Mouse (Mus musculus): Measurements from ENCODE around the gene Colgalt2.
A peak's percentile ranks its signal among the peaks of the same experiment; 100 is the strongest.
"Not testable (repeated sequence)": the region's sequence is repeated elsewhere in the genome, so short reads cannot be mapped to it uniquely, and the experiment has no call there.

The Colgalt2 gene

GRCm38 (mm10) chr1:152422295-152422694, 22.7 kb downstream of the Colgalt2 start:
- DNase-seq: no peak

DNA sequence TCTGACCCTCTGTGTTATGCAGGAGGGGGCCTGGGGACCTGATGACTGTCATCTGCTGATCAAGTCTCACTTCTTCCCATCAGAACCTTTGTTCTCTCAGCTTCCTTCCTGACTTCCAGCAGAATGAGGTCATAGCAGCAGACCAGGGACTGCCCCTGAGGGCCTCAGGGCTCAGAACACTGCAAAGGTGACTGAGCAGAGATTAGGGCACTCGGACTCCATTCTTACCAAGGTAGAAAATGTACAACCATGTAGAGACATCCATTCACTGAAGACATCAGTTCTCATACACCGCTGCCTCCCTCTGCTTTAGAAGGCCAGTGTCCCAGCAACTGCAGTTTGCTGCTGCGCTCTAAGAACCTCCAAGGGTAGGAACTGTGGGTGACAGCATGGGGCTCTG, 23.4 kb downstream of the Colgalt2 start:
- no peak for DNase-seq

GRCm38 (mm10) chr1:152427912-152428581, 28.4 kb downstream of the Colgalt2 start:
- DNase-seq: no peak

- no peak for DNase-seq
Measured at GRCm38 (mm10) chr1:152429805-152430204, 30.2 kb downstream of the Colgalt2 start.

- no peak for DNase-seq
Measured at GRCm38 (mm10) chr1:152434166-152434565, 34.5 kb downstream of the Colgalt2 start.

GRCm38 (mm10) chr1:152437518-152437917, 37.9 kb downstream of the Colgalt2 start:
- not testable (repeated sequence) for DNase-seq

DNA sequence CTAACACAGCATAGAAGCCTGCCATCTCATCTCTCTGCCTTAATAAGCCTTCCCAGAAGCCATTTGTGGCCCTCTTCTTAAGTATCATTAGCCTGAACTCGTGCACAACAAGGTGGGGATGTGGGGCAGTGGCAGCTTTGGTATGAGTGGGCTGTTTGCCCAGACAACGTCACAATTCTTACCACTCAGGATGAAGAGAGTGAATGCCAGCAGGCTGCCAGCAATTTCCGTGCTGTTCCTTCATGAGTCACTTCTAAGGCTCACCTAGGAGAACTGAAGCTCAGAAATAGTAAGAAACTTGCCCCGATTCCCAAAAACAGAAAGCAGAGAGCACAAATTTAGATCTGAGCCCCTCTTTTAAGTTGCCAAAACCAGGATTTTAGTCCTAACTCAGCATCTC, 39.8 kb downstream of the Colgalt2 start:
- no peak for DNase-seq

DNA sequence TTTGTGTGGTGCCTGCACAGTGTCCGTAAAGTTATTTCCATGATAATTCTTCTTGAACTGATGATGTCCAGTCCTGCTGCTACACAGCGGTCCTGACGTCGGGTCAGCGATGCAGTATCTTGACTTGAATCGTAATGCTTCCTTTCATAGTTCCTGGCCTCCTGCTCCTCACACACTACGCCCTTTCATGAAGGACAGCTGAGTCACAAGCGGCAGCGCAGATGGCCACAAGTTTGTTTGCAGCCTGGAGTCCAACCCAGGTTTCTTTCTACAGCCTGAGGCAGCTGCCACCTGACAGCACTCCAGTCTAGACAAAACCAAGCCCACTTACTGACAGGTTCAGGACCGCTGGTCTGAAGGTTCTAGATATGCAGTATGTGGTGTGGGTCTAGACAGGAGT, 40.2 kb downstream of the Colgalt2 start:
- DNase-seq: peak; percentile 11

DNA sequence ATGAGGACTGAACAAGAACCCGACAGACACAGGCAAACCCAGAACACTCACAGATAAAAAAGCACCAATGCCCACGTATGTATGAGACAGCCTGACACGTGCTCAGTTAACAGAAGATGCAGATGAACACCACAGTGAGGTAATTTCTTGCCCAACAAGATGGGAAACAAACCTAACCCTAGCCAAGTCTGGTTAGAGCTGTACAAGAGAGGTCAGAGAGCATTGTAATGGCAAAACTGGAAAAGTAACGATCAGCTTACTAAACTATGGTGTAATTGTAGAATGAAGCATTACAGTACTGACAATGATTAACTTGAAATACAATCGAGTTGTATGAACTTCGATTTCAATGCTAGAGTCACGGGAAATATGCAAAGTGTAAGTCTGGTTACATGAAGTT, 45.0 kb downstream of the Colgalt2 start:
- no peak for DNase-seq

DNA sequence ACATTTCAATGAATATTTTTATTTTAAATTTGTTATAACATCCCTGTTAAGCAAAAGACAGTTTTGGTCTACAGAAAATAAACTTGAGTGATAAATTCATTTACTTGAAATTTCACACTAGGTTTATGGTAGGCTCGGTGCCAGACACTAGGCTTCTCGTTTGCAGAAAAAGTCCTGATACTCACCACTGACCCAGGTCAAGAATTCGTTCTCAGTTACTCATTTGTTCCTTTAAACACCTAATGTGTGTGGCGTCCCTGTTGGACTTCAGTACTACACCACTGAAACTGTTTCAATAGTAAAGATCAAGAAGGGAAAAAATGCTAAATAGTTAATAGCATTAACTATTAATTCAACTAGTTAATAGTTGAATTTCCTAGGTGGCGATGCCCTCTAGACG, 46.3 kb downstream of the Colgalt2 start:
- no peak for DNase-seq

GRCm38 (mm10) chr1:152454536-152454935, 54.9 kb downstream of the Colgalt2 start:
- DNase-seq: no peak

DNA sequence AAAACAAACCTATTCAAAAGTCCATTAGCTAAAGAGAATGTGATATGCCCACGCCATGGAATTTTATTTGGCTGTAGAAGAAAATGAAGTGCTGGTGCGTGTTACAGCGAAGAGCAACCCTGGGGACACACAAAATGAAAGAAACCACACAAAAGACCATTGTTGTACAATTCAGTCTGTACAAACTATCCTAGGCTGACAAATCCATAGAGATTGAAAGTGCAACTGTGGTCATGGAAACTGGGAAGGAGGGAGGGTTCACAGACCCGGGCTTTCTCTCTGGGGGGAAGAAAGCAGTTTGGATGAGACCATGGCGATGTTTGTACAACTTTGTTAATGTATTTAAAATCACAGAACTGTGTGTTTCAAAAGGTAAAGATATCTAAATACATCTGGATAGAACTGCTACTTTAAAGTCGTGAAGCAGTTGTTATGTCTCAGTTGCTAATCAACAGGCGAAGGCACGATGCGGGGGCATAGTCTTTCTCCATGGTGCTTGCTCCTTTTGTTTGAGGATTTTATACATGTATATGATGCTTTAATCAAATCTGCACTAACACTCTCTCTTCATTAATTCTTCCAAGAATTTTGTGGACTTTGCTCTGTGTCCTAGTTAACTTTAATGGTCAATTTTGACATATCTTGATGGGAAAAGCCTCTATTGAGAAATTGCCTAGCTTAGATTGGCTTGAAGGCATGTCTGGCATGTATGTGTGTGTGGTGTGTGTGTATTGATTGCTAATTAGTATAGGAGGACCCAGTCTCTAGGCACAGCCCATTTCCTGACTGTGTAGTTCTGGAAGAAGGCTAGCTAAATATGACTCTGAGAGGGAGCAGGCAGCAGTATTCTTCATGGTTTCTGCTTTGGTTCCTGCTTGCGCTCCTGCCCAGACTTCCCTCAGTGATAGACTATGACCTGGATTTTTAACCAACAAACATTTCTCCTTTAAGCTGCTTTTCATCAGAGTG, 55.9 kb downstream of the Colgalt2 start:
- DNase-seq: no peak

DNA sequence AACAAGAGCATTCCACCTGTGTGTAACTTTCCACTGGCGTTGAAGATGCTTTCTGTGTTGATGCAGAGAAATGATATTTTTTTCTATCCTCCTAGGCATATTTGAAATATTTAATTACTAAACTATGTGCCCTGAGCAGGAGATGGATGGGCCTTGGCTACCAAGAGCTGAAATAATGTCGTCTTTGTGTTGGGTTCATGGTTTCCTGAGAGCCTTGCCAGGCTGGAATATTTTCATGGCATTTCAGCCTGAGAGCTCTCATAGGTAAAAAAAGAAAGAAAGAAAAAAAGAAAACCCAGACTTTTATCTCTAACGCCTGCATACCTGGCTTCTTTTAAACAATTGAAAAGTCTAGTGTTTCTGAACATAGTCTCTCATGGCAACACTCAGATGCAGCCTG, 56.6 kb downstream of the Colgalt2 start:
- DNase-seq: no peak

DNA sequence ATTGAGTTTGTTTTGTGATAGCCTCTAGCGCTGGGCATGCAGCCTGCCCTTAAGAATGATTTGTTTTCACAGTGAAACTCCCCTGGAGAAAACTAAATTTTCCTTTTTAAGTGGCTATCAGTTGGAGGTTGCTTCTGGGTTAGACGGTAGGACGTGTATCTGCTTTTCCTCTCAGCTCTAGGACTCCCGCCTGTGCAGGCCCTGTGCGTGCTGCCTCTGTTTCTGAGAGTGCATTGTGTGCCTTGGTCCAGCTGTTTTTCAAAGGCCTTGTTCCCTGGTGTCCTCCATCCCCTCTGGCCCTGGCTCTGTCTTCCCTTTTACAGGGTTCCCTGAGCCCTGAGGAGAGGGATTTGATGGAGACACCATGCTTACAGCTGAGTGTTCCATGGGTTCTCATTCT, 58.0 kb downstream of the Colgalt2 start:
- DNase-seq: no peak

GRCm38 (mm10) chr1:152458996-152459395, 59.4 kb downstream of the Colgalt2 start:
- DNase-seq: no peak

DNA sequence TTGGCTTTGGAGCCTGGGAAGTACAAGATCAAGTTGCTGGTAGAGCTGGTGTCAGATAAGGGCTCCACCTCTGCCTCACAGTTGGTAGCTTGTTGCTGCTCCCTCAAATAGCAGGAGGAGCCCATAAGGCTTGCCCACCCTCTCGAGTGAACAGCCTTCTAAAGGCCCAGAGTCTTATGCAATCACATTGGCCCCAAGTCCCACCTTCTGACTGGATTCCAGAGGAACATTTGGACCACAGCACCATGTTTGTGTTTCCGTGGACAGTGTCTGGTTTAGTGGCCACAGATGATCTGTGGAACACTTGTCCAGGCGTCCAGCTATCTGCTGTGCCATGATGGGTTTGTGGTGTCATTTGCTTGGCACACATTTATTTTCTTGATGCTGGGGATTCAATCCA, 61.3 kb downstream of the Colgalt2 start:
- DNase-seq: no peak

- no peak for DNase-seq
Measured at GRCm38 (mm10) chr1:152461814-152462213, 62.2 kb downstream of the Colgalt2 start.

GRCm38 (mm10) chr1:152462348-152462747, 62.7 kb downstream of the Colgalt2 start:
- no peak for DNase-seq

DNA sequence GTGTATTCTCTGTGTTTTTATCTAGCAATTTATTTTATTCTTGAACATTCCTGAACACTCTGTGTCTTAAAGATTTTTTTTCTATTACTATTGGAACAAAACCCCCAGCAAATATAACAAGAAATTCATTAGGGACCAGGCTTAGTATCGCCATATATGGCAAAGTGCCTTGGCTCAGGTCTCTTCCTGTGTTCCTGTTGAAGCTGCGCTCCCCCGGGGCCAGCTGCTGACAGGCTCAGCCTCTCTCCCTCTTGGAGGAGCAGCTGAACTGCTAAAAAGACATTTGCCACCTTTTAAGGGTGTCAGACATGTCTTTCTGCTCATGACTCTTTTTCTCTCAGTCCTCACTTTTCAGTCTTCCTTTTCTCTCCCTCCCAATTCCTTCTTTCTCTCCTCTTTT, 66.7 kb downstream of the Colgalt2 start:
- DNase-seq: no peak

GRCm38 (mm10) chr1:152468443-152468842, 68.8 kb downstream of the Colgalt2 start:
- DNase-seq: no peak

- no peak for DNase-seq
Measured at GRCm38 (mm10) chr1:152476126-152476525, 76.5 kb downstream of the Colgalt2 start.

- DNase-seq: no peak
Measured at GRCm38 (mm10) chr1:152490842-152491241, 91.2 kb downstream of the Colgalt2 start.

- no peak for DNase-seq
Measured at GRCm38 (mm10) chr1:152492258-152492657, 92.6 kb downstream of the Colgalt2 start.

DNA sequence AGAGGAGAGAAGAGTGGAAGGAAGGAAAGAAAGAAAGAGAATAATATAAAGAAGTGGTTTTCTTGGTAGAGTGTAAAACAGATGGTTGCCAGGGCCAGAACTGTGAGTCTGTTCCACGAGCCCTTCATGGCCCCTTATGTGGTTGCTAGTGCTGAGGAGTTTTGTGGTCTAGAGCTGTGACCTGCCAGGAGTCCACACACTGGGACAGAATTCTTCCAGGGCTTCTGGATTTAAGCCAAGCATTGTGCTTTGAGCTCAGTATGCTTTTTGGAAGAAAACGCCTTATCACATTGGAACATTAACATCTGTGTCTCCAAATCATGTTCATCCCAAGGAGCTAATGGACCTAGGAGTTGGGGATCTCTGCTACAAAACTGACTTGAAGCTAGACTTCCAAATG, 97.2 kb downstream of the Colgalt2 start:
- DNase-seq: no peak
